Mouse (Mus musculus): ENCODE data around the gene Ttc14. TPM values are rescaled to one million over a fixed set of nuclear protein-coding genes. Genes with fewer than 3 reads are reported as not detected.

The Ttc14 gene
- polyA plus RNA-seq, 1 experiment from 2014 or later: 67.1 TPM

DNA sequence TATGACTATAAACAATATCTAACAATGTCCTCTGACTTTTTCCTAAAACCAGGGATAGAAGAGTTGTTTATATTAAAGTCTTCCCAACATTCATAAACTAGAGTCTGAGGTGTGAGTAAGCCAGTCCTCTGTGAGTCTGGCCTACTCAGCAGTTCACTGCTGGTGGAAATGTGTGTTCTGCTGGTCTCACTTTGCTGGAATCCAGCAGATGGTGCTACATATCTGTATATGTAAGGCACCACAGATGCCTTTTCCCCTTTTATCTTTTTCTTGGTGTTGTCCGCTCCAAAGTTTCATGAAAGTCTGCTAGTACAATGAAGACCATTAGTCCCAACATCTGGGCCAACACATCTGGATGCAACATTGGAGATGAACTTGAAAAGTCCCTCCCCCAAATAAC is 53.4 kb downstream of the Ttc14 start:
- Histone ChIP-seq H3K4me2 (replicated peaks) (no peak overlapping the region), H3K36me3 (no peaks in the 10 kb centered on the region), H3K27me3 (replicated peaks) (no peaks in the 10 kb centered on the region), H3K27ac (no peak overlapping the region), H3K4me3 (no peak overlapping the region), H3K9me3 (no peaks in the 10 kb centered on the region), H3K4me1 (no peaks in the 10 kb centered on the region), H3K9ac (no peak overlapping the region)
- ATAC-seq (ENCODE audit: low FRiP score, low read depth): no peak
- 73% methylated on average over 1 of the region's 1 CpGs for WGBS

DNA sequence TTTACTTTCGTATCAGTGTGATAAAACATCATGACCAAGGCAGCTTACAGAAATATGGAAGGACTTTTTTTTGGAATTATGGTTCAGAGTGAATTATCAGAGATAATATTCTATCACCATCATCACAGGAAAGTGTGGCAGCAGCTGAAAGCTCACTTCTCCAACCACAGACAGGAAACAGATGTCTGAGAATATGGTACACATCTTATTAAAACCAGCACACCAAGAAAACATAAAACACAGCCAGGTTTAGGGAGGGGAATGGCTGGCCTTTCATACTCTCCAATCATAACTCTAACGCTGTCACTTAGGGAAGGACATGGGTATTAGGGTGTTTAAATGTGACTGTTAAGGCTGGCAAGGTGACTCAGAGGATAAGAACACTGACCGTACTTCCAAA is 59.3 kb downstream of the Ttc14 start:
- H3K9me3 ChIP-seq: no peaks in the 10 kb centered on the region
- 91% methylated on average over 3 of the region's 3 CpGs for WGBS
- ATAC-seq (ENCODE audit: low FRiP score, low read depth): no peak

DNA sequence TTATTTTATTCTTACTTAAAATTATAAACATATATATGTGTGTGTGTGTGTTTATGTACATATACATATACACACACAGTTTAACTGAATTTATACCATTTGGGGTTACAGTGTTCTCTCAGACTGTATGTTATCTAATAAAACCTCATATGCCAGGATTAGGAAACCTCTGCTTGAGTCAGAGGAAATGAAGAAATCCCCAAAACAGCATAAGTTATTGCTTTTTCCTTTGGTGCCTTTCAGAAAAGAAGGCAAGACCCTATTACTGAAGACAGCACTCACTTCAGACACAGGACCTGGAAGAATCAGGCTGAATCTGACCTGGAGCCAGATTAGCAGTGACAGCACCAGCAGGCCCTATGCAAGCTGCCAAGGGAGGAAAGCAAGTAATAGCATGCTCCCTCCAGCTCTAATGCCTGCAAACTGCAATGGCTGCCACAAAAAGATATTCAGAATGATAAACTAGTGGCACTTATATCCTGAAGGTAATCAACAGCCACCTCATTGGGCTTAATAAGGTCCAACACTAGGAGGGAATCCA is 64.4 kb downstream of the Ttc14 start:
- H3K4me1 ChIP-seq: no peaks in the 10 kb centered on the region
- no peaks in the 10 kb centered on the region for H3K9me3 ChIP-seq
- no peak for ATAC-seq (ENCODE audit: low FRiP score, low read depth)
- no peaks in the 10 kb centered on the region for H3K27me3 ChIP-seq (replicated peaks)
- no peak overlapping the region for H3K27ac ChIP-seq
- no peaks in the 10 kb centered on the region for H3K36me3 ChIP-seq
- no peak overlapping the region for H3K4me3 ChIP-seq
- H3K9ac ChIP-seq: no peak overlapping the region
- no peak overlapping the region for H3K4me2 ChIP-seq (replicated peaks)

More for the DNA sequence above, 59.3 kb downstream of the Ttc14 start:
- H3K4me1 ChIP-seq: no peaks in the 10 kb centered on the region
- H3K27me3 ChIP-seq (replicated peaks): no peaks in the 10 kb centered on the region
- no peak overlapping the region for H3K27ac ChIP-seq
- H3K9ac ChIP-seq: no peak overlapping the region
- no peaks in the 10 kb centered on the region for H3K36me3 ChIP-seq
- no peak overlapping the region for H3K4me3 ChIP-seq
- H3K4me2 ChIP-seq (replicated peaks): no peak overlapping the region

Other genes with a start within 250 kb of the Ttc14 start
- 7.3 and 8.4 TPM in 2 replicates for gene Ccdc39, start 44.5 kb downstream of the Ttc14 start, polyA plus RNA-seq (2016; fragmentation: Nextera tagmentation; extraction: Ambion mirVana)
- 56.0 and 56.1 TPM in 2 replicates for gene Fxr1, start 220.1 kb downstream of the Ttc14 start, polyA plus RNA-seq (2016; fragmentation: Nextera tagmentation; extraction: Ambion mirVana)

Measured in neural tube, embryonic 12.5 days (tissue).